Mouse (Mus musculus) activated CD4-positive, CD25-positive, alpha-beta regulatory T cell, adult 4 months (primary cell): ENCODE measurements around the gene Tmem50a. TPM values are rescaled to one million over a fixed set of nuclear protein-coding genes. Genes with fewer than 3 reads are reported as not detected.

Experiments
- ATAC-seq: one replicate; pipeline ENCODE4 v1.8.0; 2017
- polyA plus RNA-seq, 2 experiments: library from polyadenylated mRNA; unstranded; fragments of 100-300 nt; shearing (Covaris generic); gene quantifications; one replicate each; pipeline ENCODE4 v1.2.1; 2017

Tmem50a gene
- 100 to 1,000 TPM; 555 to 571 TPM for polyA plus RNA-seq

- peak; percentile 63 for ATAC-seq
Observed at GRCm38 (mm10) chr4:134914864-134915209, at the start of gene Tmem50a. Tmem50a (minus strand) TSS chr4:134915024.

- ATAC-seq, result peak; percentile 59
Observed at GRCm38 (mm10) chr4:134963021-134963776, 48.4 kb upstream of the Tmem50a start.

DNA sequence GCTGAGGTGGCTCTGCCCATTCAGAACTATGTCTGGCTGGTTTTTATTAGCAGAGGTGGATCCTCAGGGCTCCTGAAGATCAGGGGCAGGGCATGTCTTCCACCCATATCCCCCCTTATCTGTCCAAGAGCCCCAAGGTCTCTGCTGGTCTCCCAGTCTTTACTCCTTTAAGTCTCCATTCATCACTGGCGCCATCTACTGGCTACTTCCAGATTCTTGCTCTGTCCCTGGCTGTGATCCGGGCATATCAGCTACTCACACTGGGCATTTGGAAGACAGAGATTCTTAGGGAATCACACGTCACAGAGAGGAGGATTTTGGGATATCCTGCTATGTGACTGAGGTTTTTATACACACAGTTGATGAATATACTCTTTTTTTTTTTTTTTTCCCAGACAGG lies 41.5 kb upstream of the Tmem50a start:
- ATAC-seq, result no peak

DNA sequence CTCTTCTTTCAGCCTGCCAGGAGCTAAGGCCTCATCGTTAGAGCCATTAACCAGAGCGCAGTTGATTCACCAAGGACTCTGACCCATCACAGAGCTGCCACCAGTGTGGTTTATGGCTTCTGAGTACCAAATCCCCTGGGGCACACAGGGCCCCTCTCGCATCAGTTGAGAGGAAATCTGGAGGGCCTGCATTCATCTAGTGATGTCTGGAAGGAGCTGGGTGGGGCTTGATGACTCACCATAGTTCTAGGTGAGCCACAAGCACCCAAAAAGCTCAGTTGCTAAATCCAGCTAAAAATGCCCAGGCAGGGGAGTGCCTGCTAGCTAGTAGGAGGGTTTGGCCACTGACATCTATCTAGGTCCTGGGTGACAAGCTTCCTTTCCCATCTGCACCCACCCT lies 41.0 kb upstream of the Tmem50a start:
- ATAC-seq, result no peak

DNA sequence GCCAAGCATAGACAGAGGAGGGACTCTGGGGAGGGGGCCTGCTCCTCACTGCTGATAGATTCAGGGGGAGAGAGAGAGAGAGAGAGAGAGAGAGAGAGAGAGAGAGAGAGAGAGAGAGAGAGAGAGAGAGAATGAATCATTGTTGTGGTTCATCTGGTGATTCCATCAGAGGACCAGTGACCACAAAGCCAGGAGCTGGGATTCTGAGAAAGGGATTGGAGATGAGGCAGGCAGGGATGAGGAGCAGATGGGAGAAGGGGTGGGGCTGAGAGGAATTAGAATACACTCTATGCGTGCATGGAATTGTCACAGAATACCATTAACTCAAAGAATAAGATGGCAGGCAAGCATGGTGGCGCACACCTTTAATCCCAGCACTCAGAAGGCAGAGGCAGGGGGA lies 40.4 kb upstream of the Tmem50a start:
- ATAC-seq, result no peak

GRCm38 (mm10) chr4:134954461-134954860 lies 39.6 kb upstream of the Tmem50a start:
- ATAC-seq, result no peak

- no peak for ATAC-seq
Observed at GRCm38 (mm10) chr4:134950518-134951091, 35.8 kb upstream of the Tmem50a start.

GRCm38 (mm10) chr4:134946024-134946744 lies 31.4 kb upstream of the Tmem50a start:
- no peak for ATAC-seq

- ATAC-seq, result no peak
Observed at GRCm38 (mm10) chr4:134943758-134944538, 29.1 kb upstream of the Tmem50a start.

GRCm38 (mm10) chr4:134939900-134940299 lies 25.1 kb upstream of the Tmem50a start:
- ATAC-seq, result no peak

GRCm38 (mm10) chr4:134937240-134938176 lies 22.7 kb upstream of the Tmem50a start:
- ATAC-seq, result no peak

DNA sequence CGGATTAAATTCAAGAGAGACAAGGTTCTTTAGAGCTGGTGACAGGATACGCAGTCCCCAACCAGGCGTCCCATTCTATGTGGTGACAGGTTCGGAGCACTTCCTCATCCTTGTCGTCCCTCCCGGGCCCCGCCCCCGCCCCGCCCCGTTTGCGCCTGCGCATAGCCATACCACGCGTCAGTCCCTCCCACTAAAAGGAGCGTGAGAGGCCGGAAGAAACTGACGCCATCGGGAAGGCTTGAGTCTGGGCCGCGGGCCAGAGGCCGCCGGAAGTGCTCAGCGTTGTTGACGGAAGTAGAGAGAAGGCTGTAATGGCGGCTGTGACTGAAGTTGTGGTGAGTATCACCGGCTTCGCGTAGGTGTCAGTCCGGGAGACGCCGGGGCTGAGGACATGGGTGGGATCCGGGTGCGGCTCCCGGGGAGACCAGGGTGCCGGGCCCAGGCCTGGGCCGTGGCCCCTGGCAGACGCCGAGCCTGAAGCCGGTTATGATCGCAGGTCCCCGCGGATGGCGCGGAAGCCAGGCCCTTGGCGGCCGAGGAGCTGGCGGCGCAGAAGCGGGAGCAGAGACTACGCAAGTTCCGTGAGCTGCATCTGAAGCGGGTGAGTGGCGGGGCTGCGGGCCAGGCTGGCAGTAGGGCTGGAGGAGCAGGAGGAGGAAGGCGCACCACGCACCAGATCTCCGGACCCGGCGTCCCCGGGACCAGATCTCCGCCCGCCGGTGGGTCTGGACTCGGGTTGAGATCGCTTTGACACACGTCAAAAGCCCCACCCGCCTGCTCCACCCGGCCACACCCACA lies 16.1 kb upstream of the Tmem50a start, which contains the start of gene Syf2:
TSS of gene Syf2 (plus strand) at position 215 of the 798 bp plus-strand sequence.
- peak; percentile 82 for ATAC-seq

DNA sequence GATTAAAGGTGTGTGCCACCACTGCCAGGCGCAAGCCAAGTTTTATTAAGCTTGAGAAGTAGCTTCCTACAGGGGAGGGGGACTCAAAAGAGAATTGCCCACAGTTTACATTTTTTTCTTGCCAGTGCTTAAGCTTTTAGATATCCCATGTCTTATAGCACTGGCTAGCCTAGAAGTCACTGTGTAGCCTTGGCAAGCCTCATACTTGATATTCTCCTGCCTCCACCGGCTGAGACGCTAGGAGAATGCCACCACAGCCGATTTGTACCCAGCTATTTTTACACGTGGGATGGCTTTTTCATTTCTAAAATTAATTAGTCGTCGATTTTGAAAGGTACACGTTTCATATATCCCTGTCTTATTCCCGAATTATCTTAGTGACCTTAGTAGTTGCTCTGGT lies 15.4 kb upstream of the Tmem50a start:
- no peak for ATAC-seq

GRCm38 (mm10) chr4:134929536-134929935 lies 14.7 kb upstream of the Tmem50a start:
- no peak for ATAC-seq

DNA sequence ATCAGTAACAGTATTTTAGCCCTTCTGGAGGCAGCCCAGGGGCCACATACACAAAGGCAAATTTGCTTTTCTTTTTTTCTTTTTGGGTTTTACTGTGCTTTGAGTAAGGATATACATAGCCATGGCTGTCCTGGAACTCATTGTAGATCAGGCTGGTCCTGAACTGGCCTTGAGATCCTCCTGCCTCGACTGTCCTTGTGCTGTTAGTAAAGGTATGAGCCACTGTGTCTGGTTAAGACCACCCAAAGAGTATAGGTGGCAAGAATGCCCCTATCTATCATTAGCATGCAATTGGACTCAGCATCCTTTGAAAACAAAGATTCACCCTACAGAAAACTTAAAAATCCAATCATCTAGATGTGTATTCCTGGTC lies 13.6 kb upstream of the Tmem50a start:
- ATAC-seq, result no peak

- no peak for ATAC-seq
Observed at GRCm38 (mm10) chr4:134927815-134928463, 13.1 kb upstream of the Tmem50a start.

DNA sequence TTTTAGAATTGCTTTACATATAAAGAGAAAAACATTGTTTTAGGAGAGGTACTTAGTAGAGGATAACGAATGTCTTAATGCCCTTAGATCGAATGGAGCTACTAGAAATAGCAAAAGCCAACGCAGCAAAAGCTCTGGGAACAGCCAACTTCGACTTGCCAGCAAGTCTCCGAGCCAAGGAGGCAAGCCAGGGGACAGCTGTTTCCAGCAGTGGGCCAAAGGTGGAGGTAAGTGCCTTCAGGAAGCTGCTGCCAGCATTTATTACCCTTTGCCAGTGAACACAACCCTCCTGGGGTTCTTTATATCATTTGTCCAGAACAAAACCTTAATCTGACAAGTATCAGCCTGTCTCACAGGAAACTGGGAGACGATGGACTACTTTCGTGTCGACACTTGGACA lies 10.4 kb upstream of the Tmem50a start:
- ATAC-seq, result no peak

DNA sequence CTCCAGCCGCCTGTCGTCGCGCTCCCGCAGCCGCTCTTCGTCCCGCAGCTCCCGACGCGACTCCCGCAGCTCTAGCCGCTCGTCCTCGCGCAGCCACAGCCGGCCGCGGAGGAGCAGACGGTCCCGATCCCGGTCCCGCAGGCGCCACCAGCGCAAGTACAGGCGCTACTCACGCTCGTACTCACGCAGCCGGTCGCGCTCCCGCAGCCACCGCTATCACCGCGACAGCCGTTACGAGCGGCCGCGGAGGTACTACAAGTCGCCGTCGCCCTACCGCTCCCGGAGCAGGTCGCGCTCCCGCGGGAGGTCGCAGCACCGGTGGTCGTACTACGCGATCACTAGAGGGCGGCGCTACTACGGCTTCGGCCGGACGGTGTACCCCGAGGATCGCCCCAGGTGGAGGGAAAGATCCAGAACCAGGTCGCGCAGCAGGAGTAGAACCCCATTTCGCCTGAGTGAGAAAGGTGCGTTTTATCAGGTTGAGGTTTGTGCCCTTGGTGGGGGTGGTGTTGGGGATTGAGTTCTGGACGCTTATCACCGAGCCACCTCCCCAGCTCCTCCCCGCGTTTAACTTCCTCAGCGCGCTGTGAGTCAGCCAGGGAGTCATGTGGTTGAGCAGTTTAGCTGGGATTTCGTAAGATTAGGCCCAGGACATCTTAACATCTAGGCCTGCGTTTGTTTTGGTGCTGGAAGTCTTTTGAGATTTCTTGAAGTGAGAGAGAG lies 9.4 kb upstream of the Tmem50a start:
- ATAC-seq, result peak; percentile 50

DNA sequence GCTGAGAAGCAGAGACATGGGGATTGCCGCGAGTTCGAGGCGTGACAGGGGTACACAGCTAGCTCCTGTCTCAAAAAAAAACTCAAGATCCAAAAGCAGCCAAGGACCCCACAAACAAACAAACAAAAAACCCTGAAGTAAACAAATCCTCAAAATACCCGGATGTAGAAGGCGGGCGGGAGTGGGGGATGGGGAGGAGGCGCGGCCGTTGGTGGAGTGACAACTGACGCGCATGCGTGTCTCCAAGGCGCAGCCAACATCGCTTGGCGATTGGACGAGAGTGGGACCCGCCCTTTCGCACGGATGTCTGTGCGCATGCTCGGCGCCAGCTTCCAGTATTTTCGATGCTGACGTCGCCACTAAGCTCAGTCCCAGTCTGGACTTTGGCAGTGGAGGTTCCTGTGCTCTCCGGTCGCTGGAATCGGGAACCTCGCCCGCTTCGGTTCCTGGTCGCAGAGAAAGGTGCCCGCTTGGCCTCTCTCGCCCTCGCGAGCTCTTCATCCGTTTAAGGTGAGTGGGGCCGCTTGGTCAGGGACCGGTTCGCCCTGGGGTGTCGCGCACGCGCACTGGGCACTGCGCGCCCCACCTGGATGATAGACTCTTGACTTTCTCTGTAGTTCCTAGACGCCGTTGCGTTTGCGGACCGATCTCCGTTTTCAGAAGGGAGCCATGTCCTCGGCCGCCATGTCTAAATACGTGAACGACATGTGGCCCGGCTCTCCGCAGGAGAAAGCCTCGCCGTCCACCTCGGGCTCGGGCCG lies 8.6 kb upstream of the Tmem50a start, which contains the start of gene Rsrp1:
TSS of gene Rsrp1 (plus strand) at position 335 of the 761 bp plus-strand sequence.
- peak; percentile 49 for ATAC-seq
